Mouse (Mus musculus): Measurements from ENCODE around the gene Ppp1r3c. TPM values are rescaled to one million over a fixed set of nuclear protein-coding genes. Genes with fewer than 3 reads are reported as not detected.

The Ppp1r3c gene
- total and polyA plus RNA-seq, 2 experiments from 2014 or later: 44.6 to 56.9 TPM

- Histone ChIP-seq H3K4me1 (ENCODE audit: control insufficient read depth, insufficient read depth) (peaks cover 57% of the 10 kb centered on the region), H3K27me3 (ENCODE audit: control insufficient read depth, insufficient read depth, low read length) (no peaks in the 10 kb centered on the region), H3K9ac (replicated peaks; ENCODE audit: low read depth, low read length) (peak overlapping the region; percentile 28; the same call in 1 of the 2 replicates), H3K4me2 (ENCODE audit: low read depth, low read length) (peak overlapping the region; percentile 39), H3K27ac (ENCODE audit: low read depth) (peak overlapping the region; percentile 98), H3K9me3 (replicated peaks; ENCODE audit: control insufficient read depth, low read length) (no peaks in the 10 kb centered on the region), H3K36me3 (replicated peaks; ENCODE audit: control insufficient read depth, insufficient read depth, low read length) (no peaks in the 10 kb centered on the region), H3K4me3 (ENCODE audit: low read depth, low read length) (no peak overlapping the region)
- peak; percentile 90 for DNase-seq (ENCODE audit: low spot score)
- ATAC-seq (ENCODE audit: insufficient read depth, low read depth): peak; percentile 62
- WGBS: 17% methylated on average over 8 of the region's 8 CpGs
- TF ChIP-seq CTCF (IDR thresholded peaks at IDR 0.05; ENCODE audit: low read depth): no peak
- peak; percentile 92 for TF ChIP-seq EP300 (IDR thresholded peaks at IDR 0.05; ENCODE audit: low read depth)
Observed at GRCm38 (mm10) chr19:36687843-36688637, 48.4 kb downstream of the Ppp1r3c start.

DNA sequence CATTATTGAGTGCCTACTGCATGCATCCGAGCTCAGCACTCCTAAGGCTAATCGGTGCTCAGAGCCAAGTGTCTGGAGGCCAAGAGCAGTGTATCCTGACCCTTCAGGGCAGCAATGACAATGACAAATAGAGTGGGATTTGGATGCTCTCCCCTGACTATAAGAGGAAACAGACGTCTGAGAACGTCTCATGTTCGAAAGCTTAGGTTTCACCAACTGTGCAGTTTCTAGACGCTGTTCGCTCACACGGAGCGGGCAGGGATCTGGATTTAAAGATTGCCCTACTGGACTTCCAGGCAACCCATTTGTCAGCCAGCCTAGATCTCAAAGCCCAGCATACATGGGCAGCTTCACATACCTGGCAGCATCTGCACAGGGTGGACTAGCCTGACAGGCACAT, 49.4 kb downstream of the Ppp1r3c start:
- Histone ChIP-seq H3K4me3 (ENCODE audit: low read depth, low read length) (no peak overlapping the region), H3K27me3 (ENCODE audit: control insufficient read depth, insufficient read depth, low read length) (no peaks in the 10 kb centered on the region), H3K4me1 (ENCODE audit: control insufficient read depth, insufficient read depth) (peaks cover 62% of the 10 kb centered on the region), H3K36me3 (replicated peaks; ENCODE audit: control insufficient read depth, insufficient read depth, low read length) (no peaks in the 10 kb centered on the region), H3K9me3 (replicated peaks; ENCODE audit: control insufficient read depth, low read length) (no peaks in the 10 kb centered on the region), H3K27ac (ENCODE audit: low read depth) (peak overlapping the region; percentile 98), H3K9ac (replicated peaks; ENCODE audit: low read depth, low read length) (no peak overlapping the region), H3K4me2 (ENCODE audit: low read depth, low read length) (no peak overlapping the region)
- 74% methylated on average over 9 of the region's 9 CpGs for WGBS
- TF ChIP-seq EP300 (IDR thresholded peaks at IDR 0.05; ENCODE audit: low read depth) (no peak), CTCF (IDR thresholded peaks at IDR 0.05; ENCODE audit: low read depth) (no peak)
- no peak for ATAC-seq (ENCODE audit: insufficient read depth, low read depth)
- DNase-seq (ENCODE audit: low spot score): no peak

DNA sequence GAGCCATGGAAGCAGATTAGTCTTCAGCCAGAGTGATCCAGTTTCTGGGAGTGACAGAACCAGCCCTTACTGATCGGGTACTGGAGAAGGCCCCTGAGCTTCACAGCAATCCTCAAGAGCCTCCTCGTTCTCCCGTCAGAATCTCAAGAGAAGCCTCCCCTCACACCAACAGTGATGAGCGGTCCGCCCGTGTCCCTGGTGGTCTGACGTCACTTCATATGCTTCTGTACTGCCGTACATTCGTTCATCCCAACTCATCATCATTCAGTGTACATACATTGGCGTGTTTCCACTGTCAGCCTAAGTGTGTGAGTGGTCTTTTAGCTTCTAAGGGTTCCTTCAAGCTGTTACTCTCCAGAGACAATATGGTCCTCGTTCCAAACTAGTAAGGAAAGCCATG, 50.4 kb downstream of the Ppp1r3c start:
- Histone ChIP-seq H3K36me3 (replicated peaks; ENCODE audit: control insufficient read depth, insufficient read depth, low read length) (no peaks in the 10 kb centered on the region), H3K27ac (ENCODE audit: low read depth) (peak overlapping the region; percentile 36), H3K4me3 (ENCODE audit: low read depth, low read length) (no peak overlapping the region), H3K4me2 (ENCODE audit: low read depth, low read length) (no peak overlapping the region), H3K27me3 (ENCODE audit: control insufficient read depth, insufficient read depth, low read length) (no peaks in the 10 kb centered on the region), H3K9ac (replicated peaks; ENCODE audit: low read depth, low read length) (no peak overlapping the region), H3K9me3 (replicated peaks; ENCODE audit: control insufficient read depth, low read length) (no peaks in the 10 kb centered on the region), H3K4me1 (ENCODE audit: control insufficient read depth, insufficient read depth) (peaks cover 69% of the 10 kb centered on the region)
- no peak for DNase-seq (ENCODE audit: low spot score)
- 83% methylated on average over 11 of the region's 11 CpGs for WGBS
- no peak for TF ChIP-seq CTCF (IDR thresholded peaks at IDR 0.05; ENCODE audit: low read depth)
- TF ChIP-seq EP300 (IDR thresholded peaks at IDR 0.05; ENCODE audit: low read depth): no peak
- no peak for ATAC-seq (ENCODE audit: insufficient read depth, low read depth)

DNA sequence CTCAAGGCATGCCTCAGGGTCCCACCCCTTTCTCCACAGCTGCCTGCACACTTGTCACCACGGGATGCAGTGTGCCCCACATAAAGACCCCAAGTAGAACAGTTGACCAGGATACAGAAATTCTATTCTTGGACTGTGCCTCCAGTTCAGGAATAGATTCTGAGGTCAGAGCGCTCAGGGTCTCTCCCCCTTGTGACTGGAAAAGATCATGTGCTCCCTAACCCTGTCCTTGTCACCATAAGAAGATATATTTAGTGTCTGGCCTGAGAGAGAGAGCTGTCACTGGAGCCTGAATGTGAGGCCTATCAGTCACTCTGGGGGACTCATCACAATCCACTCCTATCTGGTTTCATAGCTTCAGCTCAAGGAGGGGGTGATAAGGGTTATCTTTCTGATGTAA, 53.9 kb downstream of the Ppp1r3c start:
- Histone ChIP-seq H3K9ac (replicated peaks; ENCODE audit: low read depth, low read length) (peak overlapping the region; percentile 34), H3K36me3 (replicated peaks; ENCODE audit: control insufficient read depth, insufficient read depth, low read length) (no peaks in the 10 kb centered on the region), H3K4me2 (ENCODE audit: low read depth, low read length) (no peak overlapping the region), H3K9me3 (replicated peaks; ENCODE audit: control insufficient read depth, low read length) (no peaks in the 10 kb centered on the region), H3K4me1 (ENCODE audit: control insufficient read depth, insufficient read depth) (peaks cover 69% of the 10 kb centered on the region), H3K27ac (ENCODE audit: low read depth) (peak overlapping the region; percentile 94), H3K27me3 (ENCODE audit: control insufficient read depth, insufficient read depth, low read length) (no peaks in the 10 kb centered on the region), H3K4me3 (ENCODE audit: low read depth, low read length) (no peak overlapping the region)
- TF ChIP-seq CTCF (IDR thresholded peaks at IDR 0.05; ENCODE audit: low read depth) (no peak), EP300 (IDR thresholded peaks at IDR 0.05; ENCODE audit: low read depth) (peak; percentile 97)
- DNase-seq (ENCODE audit: low spot score) (peak; percentile 93), ATAC-seq (ENCODE audit: insufficient read depth, low read depth) (peak; percentile 86)
- 24% methylated on average over 2 of the region's 2 CpGs for WGBS

Other genes starting within 250 kb of the Ppp1r3c start
- gene Hectd2, start 182.0 kb downstream of the Ppp1r3c start, total RNA-seq (2014; rRNA removed; ENCODE audit: low replicate concordance): 3.9 and 5.3 TPM in 2 replicates
- 1.7 and 1.9 TPM in 2 replicates for gene Hectd2, start 182.0 kb downstream of the Ppp1r3c start, polyA plus RNA-seq (2015; fragmentation: Nextera tagmentation; extraction: Ambion mirVana)
- 84.8 and 127 TPM in 2 replicates for gene Tnks2, start 97.6 kb upstream of the Ppp1r3c start, total RNA-seq (2014; rRNA removed; ENCODE audit: low replicate concordance)
- gene Tnks2, start 97.6 kb upstream of the Ppp1r3c start, polyA plus RNA-seq (2015; fragmentation: Nextera tagmentation; extraction: Ambion mirVana): 17.1 and 19.8 TPM in 2 replicates
- gene Fgfbp3, start 183.0 kb upstream of the Ppp1r3c start, total RNA-seq (2014; rRNA removed; ENCODE audit: low replicate concordance): 3.9 and 4.6 TPM in 2 replicates
- 5.8 and 6.0 TPM in 2 replicates for gene Fgfbp3, start 183.0 kb upstream of the Ppp1r3c start, polyA plus RNA-seq (2015; fragmentation: Nextera tagmentation; extraction: Ambion mirVana)
- 12.0 and 12.6 TPM in 2 replicates for gene Btaf1, start 189.4 kb upstream of the Ppp1r3c start, total RNA-seq (2014; rRNA removed; ENCODE audit: low replicate concordance)
- gene Btaf1, start 189.4 kb upstream of the Ppp1r3c start, polyA plus RNA-seq (2015; fragmentation: Nextera tagmentation; extraction: Ambion mirVana): 2.9 and 3.0 TPM in 2 replicates

All from heart, postnatal 0 days (tissue).